Mouse (Mus musculus): ENCODE measurements around the gene Rnf181.

The Rnf181 gene

GRCm38 (mm10) chr6:72383952-72384351, 17.2 kb upstream of the Rnf181 start:
- DNase-seq (ENCODE audit: low spot score in 2 of 2), result no peak

GRCm38 (mm10) chr6:72383142-72383820, 16.5 kb upstream of the Rnf181 start:
- DNase-seq (ENCODE audit: low spot score in 2 of 2), result no peak

GRCm38 (mm10) chr6:72382494-72382893, 15.7 kb upstream of the Rnf181 start:
- DNase-seq (ENCODE audit: low spot score in 2 of 2), result no peak

GRCm38 (mm10) chr6:72380131-72380770, 13.5 kb upstream of the Rnf181 start, which contains the start of gene Vamp5:
Vamp5 (minus strand) TSS chr6:72380468.
- DNase-seq (ENCODE audit: low spot score in 2 of 2), result no peak

- no peak for DNase-seq (ENCODE audit: low spot score in 2 of 2)
Observed at GRCm38 (mm10) chr6:72379377-72380130, 12.8 kb upstream of the Rnf181 start.

- no peak for DNase-seq (ENCODE audit: low spot score in 2 of 2)
Observed at GRCm38 (mm10) chr6:72378510-72379234, 11.9 kb upstream of the Rnf181 start.

GRCm38 (mm10) chr6:72374820-72375563, 8.2 kb upstream of the Rnf181 start:
- no peak for DNase-seq (ENCODE audit: low spot score in 2 of 2)

GRCm38 (mm10) chr6:72374206-72374605, 7.5 kb upstream of the Rnf181 start:
- DNase-seq (ENCODE audit: low spot score in 2 of 2), result no peak

- no peak for DNase-seq (ENCODE audit: low spot score in 2 of 2)
Observed at GRCm38 (mm10) chr6:72373184-72373583, 6.4 kb upstream of the Rnf181 start.

GRCm38 (mm10) chr6:72371571-72371970, 4.8 kb upstream of the Rnf181 start:
- DNase-seq (ENCODE audit: low spot score in 2 of 2), result no peak

GRCm38 (mm10) chr6:72371147-72371546, 4.4 kb upstream of the Rnf181 start:
- no peak for DNase-seq (ENCODE audit: low spot score in 2 of 2)

- DNase-seq (ENCODE audit: low spot score in 2 of 2), result no peak
Observed at GRCm38 (mm10) chr6:72370091-72370490, 3.3 kb upstream of the Rnf181 start.

GRCm38 (mm10) chr6:72369557-72369956, 2.8 kb upstream of the Rnf181 start:
- no peak for DNase-seq (ENCODE audit: low spot score in 2 of 2)

GRCm38 (mm10) chr6:72367460-72367974, 761 bp upstream of the Rnf181 start:
- no peak for DNase-seq (ENCODE audit: low spot score in 2 of 2)

GRCm38 (mm10) chr6:72366304-72366703, 452 bp downstream of the Rnf181 start:
- no peak for DNase-seq (ENCODE audit: low spot score in 2 of 2)

- no peak for DNase-seq (ENCODE audit: low spot score in 2 of 2)
Observed at GRCm38 (mm10) chr6:72364985-72365384, 1.8 kb downstream of the Rnf181 start.

GRCm38 (mm10) chr6:72364009-72364408, 2.7 kb downstream of the Rnf181 start:
- no peak for DNase-seq (ENCODE audit: low spot score in 2 of 2)

GRCm38 (mm10) chr6:72362132-72363028, 4.4 kb downstream of the Rnf181 start:
- peak; percentile 89 to 93 for DNase-seq (ENCODE audit: low spot score in 2 of 2)

- DNase-seq (ENCODE audit: low spot score in 2 of 2), result no peak
Observed at GRCm38 (mm10) chr6:72361121-72361551, 5.6 kb downstream of the Rnf181 start.

- DNase-seq (ENCODE audit: low spot score in 2 of 2), result no peak
Observed at GRCm38 (mm10) chr6:72360599-72360935, 6.2 kb downstream of the Rnf181 start.

Measured in frontal cortex, postnatal 25 days (tissue).